Mouse (Mus musculus) limb, embryonic 11.5 days (tissue): ENCODE data around the gene Col19a1. TPM values are rescaled to one million over a fixed set of nuclear protein-coding genes. Genes with fewer than 3 reads are reported as not detected.
A peak's percentile ranks its signal among the peaks of the same experiment; 100 is the strongest.

Experiments
- ATAC-seq: fragments of 200-750 bp; cut with Nextera tagmentation; 2 replicates; pipeline ENCODE4 v1.8.0; 2017; ENCODE audit warnings: low read depth; ENCODE audit not compliant: insufficient number of reproducible peaks, low FRiP score, low TSS enrichment
- DNase-seq: peaks from one replicate; pipeline ENCODE4 v3.0.0-alpha.2; 2015; ENCODE audit warnings: low spot score
- H3K27ac ChIP-seq: fragments of 300-500 bp; sonication (generic); replicated peaks from 2 replicates; pipeline ENCODE4 v1.5.1; 2014; ENCODE audit warnings: low read depth, mild to moderate bottlenecking, low read length
- H3K27me3 ChIP-seq: fragments of 300-500 bp; sonication (generic); 2 replicates; pipeline ENCODE4 v1.6.1; 2014; ENCODE audit warnings: mild to moderate bottlenecking, low read length, mixed read lengths; ENCODE audit not compliant: control insufficient read depth, insufficient read depth
- H3K36me3 ChIP-seq: fragments of 300-500 bp; sonication (generic); 2 replicates; pipeline ENCODE4 v1.6.1; 2014; ENCODE audit warnings: mild to moderate bottlenecking, low read length, moderate library complexity, mixed read lengths; ENCODE audit not compliant: control insufficient read depth, insufficient read depth
- H3K4me1 ChIP-seq: fragments of 300-500 bp; sonication (generic); 2 replicates; pipeline ENCODE4 v1.6.1; 2014; ENCODE audit warnings: low read length, mixed read lengths; ENCODE audit not compliant: control insufficient read depth, insufficient read depth
- H3K4me2 ChIP-seq: fragments of 300-500 bp; sonication (generic); 2 replicates; pipeline ENCODE4 v1.6.1; 2014; ENCODE audit warnings: low read depth, mild to moderate bottlenecking, moderate library complexity; ENCODE audit not compliant: severe bottlenecking
- H3K4me3 ChIP-seq: fragments of 300-500 bp; sonication (generic); 2 replicates; pipeline ENCODE4 v1.5.1; 2014; ENCODE audit warnings: low read depth, low read length
- H3K9ac ChIP-seq: fragments of 300-500 bp; sonication (generic); 2 replicates; pipeline ENCODE4 v1.6.1; 2014; ENCODE audit warnings: mild to moderate bottlenecking, low read length
- H3K9me3 ChIP-seq: fragments of 300-500 bp; sonication (generic); 2 replicates; pipeline ENCODE4 v1.6.1; 2016; ENCODE audit warnings: low read length; ENCODE audit not compliant: control insufficient read depth
- WGBS: fragments of 180-500 bp; shearing (Covaris S2); extraction: QIAGEN DNeasy Blood & Tissue Kit; methylation state at CpG from one replicate; pipeline ENCODE4 v1.1.7; 2014; 5-methylcytosine and 5-hydroxymethylcytosine counted together
- polyA plus RNA-seq: library from polyadenylated mRNA; unstranded; fragments of >200 nt; fragmentation: Nextera tagmentation; extraction: Ambion mirVana; gene quantifications from 2 replicates; pipeline ENCODE4 v1.2.1, GENCODE M21; 2014

Col19a1 gene
- polyA plus RNA-seq, 1 experiment from 2014 or later = 0.87 TPM

DNA sequence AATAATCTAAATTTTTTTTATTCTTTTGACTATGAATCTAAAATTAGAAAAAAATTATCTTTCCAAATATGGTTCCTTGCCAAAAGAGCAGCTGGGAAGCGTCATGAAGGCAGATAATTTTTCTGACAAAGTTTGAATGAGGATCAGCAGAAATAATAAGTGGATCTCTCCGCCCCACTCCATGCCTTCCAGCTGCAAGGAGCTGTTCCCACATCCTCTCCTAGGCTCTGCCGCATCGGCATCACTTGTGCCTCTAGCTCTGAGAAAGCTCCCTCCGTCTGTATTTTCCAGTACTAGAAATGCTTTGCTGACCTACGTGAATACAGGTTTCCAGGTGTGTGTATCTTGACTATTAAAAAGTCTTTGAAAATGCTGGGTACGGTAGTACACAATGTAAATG lies 135.1 kb downstream of the Col19a1 start:
- H3K4me3 ChIP-seq = no peak overlapping the region
- H3K9ac ChIP-seq = no peak overlapping the region
- H3K9me3 ChIP-seq = no peaks in the 10 kb centered on the region
- H3K27ac ChIP-seq = no peak overlapping the region
- H3K4me1 ChIP-seq = no peaks in the 10 kb centered on the region
- H3K36me3 ChIP-seq = no peaks in the 10 kb centered on the region
- H3K27me3 ChIP-seq = no peaks in the 10 kb centered on the region
- 87% methylated on average over 7 of the region's 7 CpGs for WGBS
- no peak for ATAC-seq
- no peak overlapping the region for H3K4me2 ChIP-seq
- DNase-seq = no peak

DNA sequence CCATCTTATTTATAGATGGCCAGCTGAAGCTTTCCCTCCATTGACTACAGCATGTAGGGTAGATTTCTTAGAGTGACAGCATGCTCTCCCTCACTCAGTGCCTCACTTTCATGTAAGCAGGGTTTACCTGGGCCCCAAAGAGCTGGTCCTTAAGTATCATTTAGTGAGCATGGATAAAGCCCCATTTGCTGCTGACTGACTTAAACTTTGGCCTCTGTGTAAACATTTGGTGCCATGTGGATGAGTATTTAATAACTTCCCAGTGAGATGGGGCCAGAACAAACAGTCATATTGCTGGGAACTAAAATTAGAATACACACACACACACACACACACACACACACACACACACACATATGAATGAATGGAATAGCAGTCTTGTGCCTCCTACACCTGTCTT lies 149.8 kb downstream of the Col19a1 start:
- H3K9me3 ChIP-seq = no peaks in the 10 kb centered on the region
- H3K27me3 ChIP-seq = no peaks in the 10 kb centered on the region
- H3K4me1 ChIP-seq = no peaks in the 10 kb centered on the region
- ATAC-seq = no peak
- no peak for DNase-seq
- H3K4me2 ChIP-seq = no peak overlapping the region
- H3K27ac ChIP-seq = no peak overlapping the region
- no peak overlapping the region for H3K9ac ChIP-seq
- no peaks in the 10 kb centered on the region for H3K36me3 ChIP-seq
- no peak overlapping the region for H3K4me3 ChIP-seq

DNA sequence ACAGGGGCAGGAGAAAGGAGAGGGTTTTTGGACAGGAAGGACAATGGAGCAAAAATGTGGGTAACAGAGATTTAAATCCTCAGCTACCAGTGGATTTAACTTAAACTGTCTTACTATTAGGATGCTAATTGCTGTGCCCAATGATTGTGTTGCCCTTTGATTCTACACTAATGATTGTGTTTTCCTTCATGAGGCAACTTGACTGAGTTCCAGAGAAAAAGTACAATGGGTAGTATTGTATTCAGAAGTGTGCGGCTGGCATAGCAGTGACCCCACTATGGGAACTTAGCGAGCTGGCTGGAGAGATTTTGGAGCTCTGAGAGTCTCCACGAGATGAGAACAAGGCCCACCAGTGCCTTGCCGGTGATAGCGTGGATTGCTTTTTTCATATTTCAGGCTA lies 159.0 kb downstream of the Col19a1 start:
- Histone ChIP-seq H3K9me3 (no peaks in the 10 kb centered on the region), H3K4me1 (no peaks in the 10 kb centered on the region), H3K27me3 (no peaks in the 10 kb centered on the region), H3K9ac (no peak overlapping the region), H3K36me3 (no peaks in the 10 kb centered on the region), H3K27ac (no peak overlapping the region), H3K4me2 (no peak overlapping the region), H3K4me3 (no peak overlapping the region)
- ATAC-seq (no peak), DNase-seq (no peak)
- WGBS = 92% methylated on average over 5 of the region's 5 CpGs

DNA sequence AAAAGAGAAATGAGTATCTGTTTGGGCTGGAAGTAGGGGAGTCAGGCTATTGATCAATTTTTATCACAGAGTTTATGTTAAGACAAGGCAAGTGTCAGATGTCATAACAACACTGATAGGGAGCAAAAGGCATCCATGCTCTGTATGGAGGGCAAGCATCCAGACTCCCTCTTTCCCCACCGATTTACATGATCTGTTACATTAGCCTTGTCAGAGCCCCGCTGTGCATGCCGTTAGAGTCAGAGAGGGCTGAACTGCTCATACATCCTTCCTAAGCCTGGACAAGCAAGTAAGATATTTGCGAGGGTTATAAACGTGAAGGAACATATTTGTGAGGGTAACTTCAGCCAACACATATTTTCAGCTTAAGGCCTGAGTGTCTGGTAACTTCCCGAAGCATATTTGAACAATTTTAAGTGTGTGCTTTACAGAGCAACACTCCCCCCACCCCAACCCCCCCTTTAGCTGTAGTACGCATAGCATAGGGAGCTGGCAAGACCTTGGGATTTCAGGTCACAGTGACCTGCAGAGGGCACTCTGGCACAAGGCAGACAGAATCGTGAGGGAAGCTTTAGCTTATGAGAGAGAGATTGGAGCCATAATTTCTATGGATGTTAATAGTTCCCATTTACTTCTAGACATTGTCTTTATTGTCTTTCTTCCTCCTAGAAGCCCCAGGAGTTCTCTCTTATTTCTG lies 209.0 kb downstream of the Col19a1 start:
- ATAC-seq (no peak), DNase-seq (peak; percentile 63)
- Histone ChIP-seq H3K4me1 (no peaks in the 10 kb centered on the region), H3K4me2 (no peak overlapping the region), H3K9ac (no peak overlapping the region), H3K36me3 (no peaks in the 10 kb centered on the region), H3K9me3 (no peaks in the 10 kb centered on the region), H3K27ac (no peak overlapping the region), H3K4me3 (no peak overlapping the region), H3K27me3 (no peaks in the 10 kb centered on the region)
- 35% methylated on average over 8 of the region's 8 CpGs for WGBS

DNA sequence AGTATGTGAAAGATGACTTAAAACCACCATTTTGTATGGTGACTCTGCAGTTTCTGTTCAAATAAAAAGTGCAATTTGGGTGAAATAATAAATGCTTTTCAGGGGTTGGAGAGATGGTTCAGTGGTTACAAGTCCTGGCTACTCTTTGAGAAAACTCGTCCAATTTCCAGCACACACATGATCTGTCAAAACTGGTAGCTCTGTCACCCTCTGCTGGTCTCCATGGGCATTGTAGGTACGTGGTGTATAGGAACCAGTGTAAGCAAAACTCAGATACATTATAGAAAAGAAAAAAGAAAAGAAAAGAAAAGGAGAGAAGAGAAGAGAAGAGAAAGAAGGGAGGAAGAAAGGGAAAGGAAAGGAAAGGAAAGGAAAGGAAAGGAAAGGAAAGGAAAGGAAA lies 212.4 kb downstream of the Col19a1 start:
- no peaks in the 10 kb centered on the region for H3K36me3 ChIP-seq
- H3K9me3 ChIP-seq = no peaks in the 10 kb centered on the region
- ATAC-seq = no peak
- H3K4me3 ChIP-seq = no peak overlapping the region
- H3K9ac ChIP-seq = no peak overlapping the region
- no peak overlapping the region for H3K4me2 ChIP-seq
- no peaks in the 10 kb centered on the region for H3K27me3 ChIP-seq
- H3K27ac ChIP-seq = no peak overlapping the region
- peak; percentile 69 for DNase-seq
- no peaks in the 10 kb centered on the region for H3K4me1 ChIP-seq
- WGBS = 23% methylated on average over 2 of the region's 2 CpGs

DNA sequence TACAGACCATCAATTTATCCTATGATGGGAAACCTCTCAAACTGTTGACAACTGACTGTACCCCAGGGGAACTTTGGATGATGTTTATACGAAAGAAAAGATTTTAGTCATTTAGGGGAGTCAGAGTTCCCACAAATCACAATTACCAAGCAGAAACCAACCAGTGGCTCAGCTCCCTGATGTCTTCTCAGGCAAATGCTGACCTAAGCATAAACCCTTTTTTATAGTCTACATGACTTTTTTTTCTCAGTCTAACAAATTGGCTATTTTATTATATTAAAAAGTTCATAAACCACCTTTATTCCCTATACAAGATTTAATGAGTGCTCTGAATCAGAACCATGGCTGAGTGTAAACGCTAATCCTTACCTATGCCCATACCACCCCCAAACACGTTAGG lies 213.6 kb downstream of the Col19a1 start:
- DNase-seq = no peak
- no peak overlapping the region for H3K4me2 ChIP-seq
- no peaks in the 10 kb centered on the region for H3K9me3 ChIP-seq
- no peaks in the 10 kb centered on the region for H3K27me3 ChIP-seq
- H3K4me1 ChIP-seq = no peaks in the 10 kb centered on the region
- no peak overlapping the region for H3K9ac ChIP-seq
- no peak overlapping the region for H3K4me3 ChIP-seq
- ATAC-seq = no peak
- H3K27ac ChIP-seq = no peak overlapping the region
- H3K36me3 ChIP-seq = no peaks in the 10 kb centered on the region
- WGBS = 80% methylated on average over 3 of the region's 3 CpGs

DNA sequence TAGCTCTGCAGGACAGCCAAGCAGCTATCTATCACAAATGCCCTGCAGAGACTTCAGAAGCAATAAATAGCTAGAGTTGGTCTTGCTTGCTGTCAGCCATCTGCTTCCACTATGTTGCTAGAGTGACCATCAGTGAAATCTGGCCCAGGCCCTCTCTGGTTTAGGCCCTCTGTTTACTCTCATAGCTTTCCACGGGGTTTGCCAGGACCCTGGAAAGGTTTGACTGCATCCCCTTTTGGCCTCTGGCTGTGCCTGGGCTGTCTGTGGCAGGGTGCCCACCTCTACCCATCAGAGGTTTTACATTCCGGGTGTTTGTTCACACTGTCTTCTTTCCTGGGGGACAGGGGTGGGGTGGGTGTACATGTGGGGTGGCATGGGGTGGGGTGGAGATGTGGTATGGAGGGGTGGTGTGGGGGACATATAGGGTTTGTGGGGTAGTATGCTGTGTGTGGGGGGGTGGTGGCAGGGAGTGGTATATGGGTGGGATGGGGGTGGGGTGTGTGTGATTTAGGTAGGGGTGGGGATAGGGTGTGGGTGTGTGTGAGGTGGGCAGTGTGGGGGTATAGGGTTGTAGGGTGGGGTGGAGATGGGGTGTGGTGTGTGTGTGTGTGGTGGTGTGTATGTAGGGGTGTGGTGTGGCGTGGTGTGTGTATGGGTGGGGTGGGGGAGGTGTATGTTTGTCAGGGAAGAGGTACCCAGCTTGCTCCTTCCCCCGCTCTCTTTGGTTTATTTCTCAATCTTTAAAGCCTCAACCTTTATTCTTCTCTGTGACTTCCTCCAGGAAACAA lies 214.6 kb downstream of the Col19a1 start:
- H3K4me2 ChIP-seq = no peak overlapping the region
- ATAC-seq = no peak
- WGBS = 85% methylated on average over 4 of the region's 4 CpGs

DNA sequence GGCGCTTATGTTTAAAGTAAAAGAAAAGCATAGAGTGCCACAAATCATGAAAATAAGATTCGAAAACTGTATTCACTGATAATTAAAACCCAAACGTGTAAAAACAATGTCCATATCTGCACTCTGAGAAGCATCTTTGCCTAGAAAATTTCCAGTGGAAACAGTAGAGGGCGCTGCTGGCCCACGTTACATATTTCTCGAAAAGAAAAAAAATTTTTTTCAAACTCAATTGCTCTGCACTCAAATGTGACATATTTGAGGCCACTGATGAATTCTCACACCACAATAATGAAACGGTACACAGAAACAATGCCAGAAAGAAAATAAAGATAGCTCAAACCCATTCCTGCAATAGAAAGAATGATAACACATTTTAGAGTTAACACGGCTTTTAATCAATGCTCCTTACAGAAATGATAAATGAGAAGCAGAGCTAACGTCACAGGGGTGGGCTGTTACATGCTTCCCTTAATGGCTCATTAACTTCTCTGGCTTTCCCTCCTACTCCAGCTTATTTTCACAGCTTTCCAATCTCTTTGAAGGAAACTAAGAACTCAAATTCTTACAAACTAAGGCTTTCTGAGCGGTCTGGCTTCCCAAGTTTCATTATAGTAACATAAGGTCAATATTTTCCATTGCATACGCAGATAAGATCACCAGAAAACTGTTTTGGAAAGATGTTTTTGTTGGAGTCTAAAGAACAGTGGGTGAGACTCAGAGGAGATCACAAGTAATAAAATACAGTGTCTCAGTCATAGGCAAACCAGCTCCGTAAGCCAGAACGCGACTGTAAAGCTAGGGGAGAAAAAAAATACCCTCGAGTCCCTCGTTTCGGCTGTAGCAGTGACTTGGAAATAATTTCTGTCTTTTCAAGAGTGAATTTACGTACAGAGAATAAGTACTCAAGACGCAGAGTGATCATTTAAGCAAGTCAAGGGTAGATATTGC lies 219.4 kb downstream of the Col19a1 start:
- WGBS = 49% methylated on average over 19 of the region's 19 CpGs
- Histone ChIP-seq H3K4me2 (no peak overlapping the region), H3K27me3 (no peaks in the 10 kb centered on the region), H3K9me3 (no peaks in the 10 kb centered on the region), H3K4me3 (no peak overlapping the region), H3K27ac (no peak overlapping the region), H3K4me1 (no peaks in the 10 kb centered on the region), H3K36me3 (no peaks in the 10 kb centered on the region), H3K9ac (no peak overlapping the region)
- DNase-seq (peak; percentile 66), ATAC-seq (no peak)

More for the DNA sequence above, 214.6 kb downstream of the Col19a1 start:
- DNase-seq = no peak
- no peak overlapping the region for H3K9ac ChIP-seq
- H3K4me3 ChIP-seq = no peak overlapping the region
- H3K27ac ChIP-seq = no peak overlapping the region
- no peaks in the 10 kb centered on the region for H3K36me3 ChIP-seq
- no peaks in the 10 kb centered on the region for H3K9me3 ChIP-seq
- no peaks in the 10 kb centered on the region for H3K4me1 ChIP-seq
- no peaks in the 10 kb centered on the region for H3K27me3 ChIP-seq
